Mouse (Mus musculus): ENCODE data around the gene Frmpd1. TPM values are rescaled to one million over a fixed set of nuclear protein-coding genes. Genes with fewer than 3 reads are reported as not detected.

Frmpd1 gene
- total and polyA plus RNA-seq, 2 experiments from 2014 or later = 4.6 to 20.5 TPM

GRCm38 (mm10) chr4:45185331-45185669, 625 bp downstream of the Frmpd1 start:
- no peaks in the 10 kb centered on the region for H3K27me3 ChIP-seq (ENCODE audit: insufficient read depth, low read length)
- no peaks in the 10 kb centered on the region for H3K9me3 ChIP-seq (ENCODE audit: low read length)
- DNase-seq (ENCODE audit: low spot score) (no peak), ATAC-seq (peak; percentile 37; the same call in 1 of the 2 replicates)
- H3K4me2 ChIP-seq (ENCODE audit: low read depth, low read length) = peak overlapping the region; percentile 98
- peaks cover 5% of the 10 kb centered on the region; the same call in 1 of the 2 replicates for H3K4me1 ChIP-seq (ENCODE audit: insufficient read depth, low read length)
- peak overlapping the region; percentile 69; the same call in 1 of the 2 replicates for H3K9ac ChIP-seq (replicated peaks; ENCODE audit: low read length)
- peak overlapping the region; percentile 76 for H3K4me3 ChIP-seq (ENCODE audit: low read length)
- no peak for TF ChIP-seq CTCF (IDR thresholded peaks at IDR 0.05; ENCODE audit: low read depth)
- H3K27ac ChIP-seq = no peak overlapping the region
- no peaks in the 10 kb centered on the region for H3K36me3 ChIP-seq (ENCODE audit: insufficient read depth, low read length)
- WGBS = 2% methylated on average over 10 of the region's 10 CpGs

GRCm38 (mm10) chr4:45198296-45198695, 13.6 kb downstream of the Frmpd1 start:
- 62% methylated on average over 3 of the region's 3 CpGs for WGBS
- no peaks in the 10 kb centered on the region for H3K27me3 ChIP-seq (ENCODE audit: insufficient read depth, low read length)
- H3K9ac ChIP-seq (replicated peaks; ENCODE audit: low read length) = no peak overlapping the region
- no peaks in the 10 kb centered on the region for H3K36me3 ChIP-seq (ENCODE audit: insufficient read depth, low read length)
- no peak for TF ChIP-seq CTCF (IDR thresholded peaks at IDR 0.05; ENCODE audit: low read depth)
- ATAC-seq (no peak), DNase-seq (ENCODE audit: low spot score) (no peak)
- no peak overlapping the region for H3K4me3 ChIP-seq (ENCODE audit: low read length)
- no peak overlapping the region for H3K27ac ChIP-seq
- no peaks in the 10 kb centered on the region for H3K9me3 ChIP-seq (ENCODE audit: low read length)
- H3K4me2 ChIP-seq (ENCODE audit: low read depth, low read length) = no peak overlapping the region
- no peaks in the 10 kb centered on the region for H3K4me1 ChIP-seq (ENCODE audit: insufficient read depth, low read length)

- H3K4me2 ChIP-seq (ENCODE audit: low read depth, low read length) = no peak overlapping the region
- no peak for TF ChIP-seq CTCF (IDR thresholded peaks at IDR 0.05; ENCODE audit: low read depth)
- no peaks in the 10 kb centered on the region for H3K27me3 ChIP-seq (ENCODE audit: insufficient read depth, low read length)
- ATAC-seq (no peak), DNase-seq (ENCODE audit: low spot score) (no peak)
- no peak overlapping the region for H3K9ac ChIP-seq (replicated peaks; ENCODE audit: low read length)
- H3K4me1 ChIP-seq (ENCODE audit: insufficient read depth, low read length) = no peaks in the 10 kb centered on the region
- H3K4me3 ChIP-seq (ENCODE audit: low read length) = no peak overlapping the region
- no peaks in the 10 kb centered on the region for H3K9me3 ChIP-seq (ENCODE audit: low read length)
- no peaks in the 10 kb centered on the region for H3K36me3 ChIP-seq (ENCODE audit: insufficient read depth, low read length)
- 88% methylated on average over 7 of the region's 7 CpGs for WGBS
- H3K27ac ChIP-seq = no peak overlapping the region
These were observed 18.6 kb downstream of the Frmpd1 start for GRCm38 (mm10) chr4:45203283-45203682.

GRCm38 (mm10) chr4:45207444-45207843, 22.8 kb downstream of the Frmpd1 start:
- Histone ChIP-seq H3K9ac (replicated peaks; ENCODE audit: low read length) (no peak overlapping the region), H3K36me3 (ENCODE audit: insufficient read depth, low read length) (no peaks in the 10 kb centered on the region), H3K27ac (no peak overlapping the region), H3K4me1 (ENCODE audit: insufficient read depth, low read length) (no peaks in the 10 kb centered on the region; the same call in 1 of the 2 replicates), H3K4me2 (ENCODE audit: low read depth, low read length) (no peak overlapping the region), H3K4me3 (ENCODE audit: low read length) (no peak overlapping the region), H3K27me3 (ENCODE audit: insufficient read depth, low read length) (no peaks in the 10 kb centered on the region), H3K9me3 (ENCODE audit: low read length) (no peaks in the 10 kb centered on the region)
- DNase-seq (ENCODE audit: low spot score) = no peak
- WGBS = 47% methylated on average over 4 of the region's 4 CpGs
- no peak for TF ChIP-seq CTCF (IDR thresholded peaks at IDR 0.05; ENCODE audit: low read depth)
- no peak for ATAC-seq

GRCm38 (mm10) chr4:45208832-45209363, 24.2 kb downstream of the Frmpd1 start:
- Histone ChIP-seq H3K27me3 (ENCODE audit: insufficient read depth, low read length) (no peaks in the 10 kb centered on the region), H3K9ac (replicated peaks; ENCODE audit: low read length) (no peak overlapping the region), H3K27ac (no peak overlapping the region), H3K36me3 (ENCODE audit: insufficient read depth, low read length) (no peaks in the 10 kb centered on the region), H3K4me1 (ENCODE audit: insufficient read depth, low read length) (no peaks in the 10 kb centered on the region; the same call in 1 of the 2 replicates), H3K4me2 (ENCODE audit: low read depth, low read length) (peak overlapping the region; percentile 27), H3K4me3 (ENCODE audit: low read length) (no peak overlapping the region), H3K9me3 (ENCODE audit: low read length) (no peaks in the 10 kb centered on the region)
- peak; percentile 81 for DNase-seq (ENCODE audit: low spot score)
- WGBS = 19% methylated on average over 12 of the region's 12 CpGs
- ATAC-seq = peak; percentile 89
- no peak for TF ChIP-seq CTCF (IDR thresholded peaks at IDR 0.05; ENCODE audit: low read depth)

- no peak overlapping the region for H3K4me3 ChIP-seq (ENCODE audit: low read length)
- H3K36me3 ChIP-seq (ENCODE audit: insufficient read depth, low read length) = no peaks in the 10 kb centered on the region
- DNase-seq (ENCODE audit: low spot score) = no peak
- ATAC-seq = no peak
- WGBS = 71% methylated on average over 11 of the region's 11 CpGs
- H3K9ac ChIP-seq (replicated peaks; ENCODE audit: low read length) = no peak overlapping the region
- H3K4me1 ChIP-seq (ENCODE audit: insufficient read depth, low read length) = no peaks in the 10 kb centered on the region; the same call in 1 of the 2 replicates
- H3K27me3 ChIP-seq (ENCODE audit: insufficient read depth, low read length) = no peaks in the 10 kb centered on the region
- H3K27ac ChIP-seq = no peak overlapping the region
- no peak for TF ChIP-seq CTCF (IDR thresholded peaks at IDR 0.05; ENCODE audit: low read depth)
- H3K4me2 ChIP-seq (ENCODE audit: low read depth, low read length) = no peak overlapping the region
- no peaks in the 10 kb centered on the region for H3K9me3 ChIP-seq (ENCODE audit: low read length)
These were observed 27.8 kb downstream of the Frmpd1 start for GRCm38 (mm10) chr4:45212342-45213063.

DNA sequence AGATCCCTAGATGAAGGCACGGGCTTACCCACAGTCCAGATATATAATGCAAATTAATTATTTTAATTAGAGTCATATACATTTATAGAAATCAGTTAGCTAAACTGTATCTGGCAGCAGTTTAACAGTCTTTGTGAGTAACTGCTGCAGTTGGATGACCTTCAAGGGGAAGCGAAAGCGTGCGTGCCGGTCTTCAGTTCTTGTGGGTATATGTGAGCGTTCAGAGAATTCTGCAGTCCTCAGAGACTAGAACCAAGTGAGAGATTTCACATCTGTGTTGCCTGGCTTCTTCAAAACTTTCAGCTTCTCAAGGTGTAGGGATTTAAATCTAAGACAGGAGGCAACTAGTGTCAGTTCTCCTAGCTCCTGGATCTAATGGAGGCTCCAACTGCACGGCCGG, 35.3 kb downstream of the Frmpd1 start:
- H3K27ac ChIP-seq = no peak overlapping the region
- H3K36me3 ChIP-seq (ENCODE audit: insufficient read depth, low read length) = no peaks in the 10 kb centered on the region
- H3K4me3 ChIP-seq (ENCODE audit: low read length) = no peak overlapping the region
- ATAC-seq (no peak), DNase-seq (ENCODE audit: low spot score) (no peak)
- H3K27me3 ChIP-seq (ENCODE audit: insufficient read depth, low read length) = no peaks in the 10 kb centered on the region
- H3K9me3 ChIP-seq (ENCODE audit: low read length) = no peaks in the 10 kb centered on the region
- no peak overlapping the region for H3K9ac ChIP-seq (replicated peaks; ENCODE audit: low read length)
- no peaks in the 10 kb centered on the region for H3K4me1 ChIP-seq (ENCODE audit: insufficient read depth, low read length)
- no peak for TF ChIP-seq CTCF (IDR thresholded peaks at IDR 0.05; ENCODE audit: low read depth)
- 83% methylated on average over 8 of the region's 8 CpGs for WGBS
- no peak overlapping the region for H3K4me2 ChIP-seq (ENCODE audit: low read depth, low read length)

Data from hindbrain, postnatal 0 days (tissue).